Mouse (Mus musculus) CH12.LX (cell line): ENCODE data around the gene Dcx.

Experiments used
- CTCF ChIP-seq, 2 experiments: IDR thresholded peaks in 1 of 2; conservative IDR thresholded peaks in 1 of 2; 2 replicates each; pipeline ENCODE4 v1.5.1; 2011 to 2012; ENCODE audit warnings: low read depth in 2 of 2, low read length in 2 of 2, improper control_type of control experiment in 1 of 2, inconsistent platforms in 1 of 2, mild to moderate bottlenecking in 1 of 2, moderate library complexity in 1 of 2
- HCFC1 ChIP-seq: IDR thresholded peaks from 2 replicates; pipeline ENCODE4 v1.6.1; 2012; ENCODE audit warnings: low read depth, mild to moderate bottlenecking, inconsistent platforms, low read length, improper control_type of control experiment

GRCm38 (mm10) chrX:143897363-143898285, 35.5 kb downstream of the Dcx start:
- no peak for TF ChIP-seq HCFC1
- no peak for TF ChIP-seq CTCF (conservative IDR thresholded peaks at IDR 0.05 in 1 of 2, IDR thresholded peaks at IDR 0.05 in 1 of 2; ENCODE audit: low read depth in 2 of 2, low read length in 2 of 2)
